Mouse (Mus musculus) forebrain, postnatal 0 days (tissue): ENCODE data around the gene Polrmt. TPM values are rescaled to one million over a fixed set of nuclear protein-coding genes. Genes with fewer than 3 reads are reported as not detected.

ENCODE experiments used
- ATAC-seq: fragments of 200-750 bp; cut with Nextera tagmentation; 2 replicates; pipeline ENCODE4 v1.8.0; 2017; ENCODE audit warnings: mild to moderate bottlenecking, moderate library complexity
- DNase-seq: peaks from one replicate; pipeline ENCODE4 v3.0.0-alpha.2; 2015
- H3K27ac ChIP-seq: fragments of 300-500 bp; sonication (generic); 2 replicates; pipeline ENCODE4 v1.5.1; 2014; ENCODE audit warnings: low read depth, mild to moderate bottlenecking, antibody characterized with exemption, low read length, moderate library complexity, mixed read lengths
- H3K27me3 ChIP-seq: fragments of 300-500 bp; sonication (generic); 2 replicates; pipeline ENCODE4 v1.6.1; 2014; ENCODE audit warnings: mild to moderate bottlenecking, low read length, mixed read lengths; ENCODE audit not compliant: insufficient read depth
- H3K36me3 ChIP-seq: fragments of 300-500 bp; sonication (generic); 2 replicates; pipeline ENCODE4 v1.6.1; 2014; ENCODE audit warnings: mild to moderate bottlenecking, moderate library complexity; ENCODE audit not compliant: insufficient read depth
- H3K4me1 ChIP-seq: fragments of 300-500 bp; sonication (generic); 2 replicates; pipeline ENCODE4 v1.6.1; 2014; ENCODE audit warnings: antibody characterized with exemption; ENCODE audit not compliant: insufficient read depth
- H3K4me2 ChIP-seq: fragments of 300-500 bp; sonication (generic); 2 replicates; pipeline ENCODE4 v1.6.1; 2014; ENCODE audit warnings: low read depth, mild to moderate bottlenecking, moderate library complexity
- H3K4me3 ChIP-seq: fragments of 300-500 bp; sonication (generic); 2 replicates; pipeline ENCODE4 v1.5.1; 2014; ENCODE audit warnings: low read depth, low read length, mixed read lengths
- H3K9ac ChIP-seq: fragments of 300-500 bp; sonication (generic); 2 replicates; pipeline ENCODE4 v1.6.1; 2014; ENCODE audit warnings: mild to moderate bottlenecking
- H3K9me3 ChIP-seq: fragments of 300-500 bp; sonication (generic); 2 replicates; pipeline ENCODE4 v1.6.1; 2016; ENCODE audit warnings: low read length
- CTCF ChIP-seq: sonication (generic); IDR thresholded peaks from 2 replicates; pipeline ENCODE4 v1.5.1; 2016; ENCODE audit warnings: antibody characterized with exemption, control low read depth, low read depth
- WGBS: fragments of 180-500 bp; shearing (Covaris S2); extraction: QIAGEN DNeasy Blood & Tissue Kit; methylation state at CpG from one replicate; pipeline ENCODE4 v1.1.7; 2014; 5-methylcytosine and 5-hydroxymethylcytosine counted together
- polyA plus RNA-seq: library from polyadenylated mRNA; unstranded; fragments of >200 nt; fragmentation: Nextera tagmentation; extraction: Ambion mirVana; gene quantifications from 2 replicates; pipeline ENCODE4 v1.2.1, GENCODE M21; 2015
- total RNA-seq: library from RNA; depleted of rRNA; stranded (reverse); fragments of >200 nt; gene quantifications from 2 replicates; pipeline ENCODE4 v1.2.3, GENCODE M21; 2014

Gene Polrmt
- total and polyA plus RNA-seq, 2 experiments from 2014 or later: 30.2 to 34.9 TPM

DNA sequence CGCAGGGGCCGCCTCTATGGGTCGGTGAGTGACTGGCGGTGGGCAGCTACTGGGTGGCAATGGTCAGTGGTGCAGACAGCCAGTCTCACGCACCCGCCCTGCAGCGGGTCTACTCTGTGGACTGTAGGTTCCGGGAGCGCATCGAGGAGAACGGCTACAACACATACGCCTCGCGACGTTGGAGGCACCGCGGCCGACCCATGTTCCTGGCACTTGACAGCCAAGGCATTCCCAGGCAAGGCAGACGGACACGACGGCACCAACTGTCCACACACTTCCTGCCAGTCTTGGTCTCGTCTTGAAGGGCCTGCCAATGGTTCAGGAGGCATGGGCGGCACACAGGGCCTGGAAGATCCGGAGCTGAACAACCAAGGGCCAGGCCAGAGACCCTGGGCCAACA, 10.3 kb upstream of the Polrmt start:
- H3K4me3 ChIP-seq: no peak overlapping the region
- H3K4me1 ChIP-seq: no peaks in the 10 kb centered on the region
- H3K4me2 ChIP-seq: no peak overlapping the region
- no peaks in the 10 kb centered on the region for H3K27me3 ChIP-seq
- DNase-seq: no peak
- H3K9ac ChIP-seq: no peak overlapping the region
- no peak for ATAC-seq
- no peak for TF ChIP-seq CTCF
- no peaks in the 10 kb centered on the region for H3K9me3 ChIP-seq
- peaks cover 55% of the 10 kb centered on the region for H3K36me3 ChIP-seq
- 91% methylated on average over 24 of the region's 24 CpGs for WGBS
- H3K27ac ChIP-seq: no peak overlapping the region

DNA sequence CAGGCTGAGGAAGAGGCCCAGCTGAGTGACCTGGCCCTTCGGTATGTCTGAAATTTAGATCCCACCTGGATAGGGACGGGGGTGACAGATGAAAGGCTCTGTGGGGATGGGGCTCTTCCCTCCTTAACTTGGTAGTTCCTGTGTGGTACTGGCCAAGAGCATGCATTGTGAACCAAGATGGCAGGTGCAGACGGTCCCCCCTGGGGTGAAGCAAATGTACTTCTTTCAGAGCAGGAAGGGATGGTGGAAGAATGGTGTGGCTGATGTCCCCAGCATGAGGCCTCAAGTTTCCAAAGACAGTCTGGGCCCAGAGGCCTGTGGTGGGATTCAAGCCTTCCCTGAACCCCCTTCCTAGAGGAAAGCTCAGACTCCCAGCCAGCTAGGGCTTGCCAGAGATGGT, 9.5 kb upstream of the Polrmt start:
- no peaks in the 10 kb centered on the region for H3K4me1 ChIP-seq
- DNase-seq (no peak), ATAC-seq (no peak)
- H3K9ac ChIP-seq: no peak overlapping the region
- WGBS: 83% methylated on average over 3 of the region's 3 CpGs
- H3K9me3 ChIP-seq: no peaks in the 10 kb centered on the region
- H3K4me3 ChIP-seq: no peak overlapping the region
- no peak overlapping the region for H3K4me2 ChIP-seq
- TF ChIP-seq CTCF: no peak
- H3K27ac ChIP-seq: no peak overlapping the region
- H3K36me3 ChIP-seq: peaks cover 47% of the 10 kb centered on the region
- H3K27me3 ChIP-seq: no peaks in the 10 kb centered on the region

- ATAC-seq (peak; percentile 73), DNase-seq (peak; percentile 31)
- peak within 1 kb of the TSS; percentile 32 for H3K4me3 ChIP-seq
- H3K4me1 ChIP-seq: no peaks in the 10 kb centered on the region
- H3K9ac ChIP-seq: peak within 1 kb of the TSS; percentile 43; the same call in 1 of the 2 replicates
- no peak for TF ChIP-seq CTCF
- peaks cover 38% of the 10 kb centered on the region for H3K36me3 ChIP-seq
- peak within 1 kb of the TSS; percentile 56 for H3K4me2 ChIP-seq
- no peak within 1 kb of the TSS for H3K27ac ChIP-seq
- H3K27me3 ChIP-seq: no peaks in the 10 kb centered on the region
- WGBS: 5% methylated on average over 36 of the region's 36 CpGs
- H3K9me3 ChIP-seq: no peaks in the 10 kb centered on the region
Measured at GRCm38 (mm10) chr10:79754856-79755516, 8.6 kb upstream of the Polrmt start, which contains the start of gene Fgf22. Gene Fgf22 (plus strand): TSS chr10:79755076.

DNA sequence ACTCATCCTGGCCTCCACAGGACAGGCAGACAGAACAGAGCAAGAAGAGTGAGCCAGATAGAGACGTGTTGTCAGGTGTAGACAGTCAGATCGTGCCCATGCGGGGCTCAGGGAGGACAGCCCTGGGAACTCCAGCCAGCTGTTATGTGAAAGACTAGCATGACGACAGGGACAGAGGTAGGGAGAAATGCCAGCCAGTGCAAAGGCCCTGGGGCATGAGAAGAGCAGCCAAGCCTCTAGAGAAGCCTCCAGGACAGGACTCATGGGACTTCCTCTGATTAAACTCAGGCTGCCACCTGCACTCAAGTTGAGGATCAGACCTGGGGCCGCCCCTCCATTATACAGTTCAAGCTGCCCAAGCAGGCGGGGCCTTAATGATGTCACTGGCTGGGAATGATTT, 2.1 kb upstream of the Polrmt start:
- Histone ChIP-seq H3K4me2 (no peak overlapping the region), H3K36me3 (0 out of 2 replicates have a peak, but pooled peaks cover under 1% of the 10 kb centered on the region), H3K9ac (no peak overlapping the region), H3K27ac (no peak overlapping the region), H3K4me1 (peaks cover 8% of the 10 kb centered on the region; the same call in 1 of the 2 replicates), H3K4me3 (no peak overlapping the region), H3K9me3 (no peaks in the 10 kb centered on the region), H3K27me3 (no peaks in the 10 kb centered on the region)
- WGBS: 77% methylated on average over 6 of the region's 6 CpGs
- no peak for TF ChIP-seq CTCF
- ATAC-seq (no peak), DNase-seq (no peak)

GRCm38 (mm10) chr10:79746774-79747151, 382 bp upstream of the Polrmt start:
- H3K4me1 ChIP-seq: peaks cover 8% of the 10 kb centered on the region; the same call in 1 of the 2 replicates
- no peaks in the 10 kb centered on the region for H3K9me3 ChIP-seq
- no peak overlapping the region; the same call in 1 of the 2 replicates for H3K9ac ChIP-seq
- no peaks in the 10 kb centered on the region for H3K27me3 ChIP-seq
- H3K27ac ChIP-seq: no peak overlapping the region
- 18% methylated on average over 6 of the region's 6 CpGs for WGBS
- DNase-seq: no peak
- peaks cover 16% of the 10 kb centered on the region for H3K36me3 ChIP-seq
- H3K4me3 ChIP-seq: peak overlapping the region; percentile 49; the same call in 1 of the 2 replicates
- H3K4me2 ChIP-seq: peak overlapping the region; percentile 47
- TF ChIP-seq CTCF: no peak
- ATAC-seq: peak; percentile 32

GRCm38 (mm10) chr10:79745411-79745810, 970 bp downstream of the Polrmt start:
- no peak for DNase-seq
- H3K9ac ChIP-seq: no peak overlapping the region
- peaks cover 8% of the 10 kb centered on the region; the same call in 1 of the 2 replicates for H3K4me1 ChIP-seq
- H3K4me2 ChIP-seq: peak overlapping the region; percentile 54
- H3K4me3 ChIP-seq: 0 out of 2 replicates have a peak overlapping the region, but pooled peaks have one; percentile 49
- H3K27ac ChIP-seq: no peak overlapping the region
- H3K27me3 ChIP-seq: no peaks in the 10 kb centered on the region
- no peak for TF ChIP-seq CTCF
- ATAC-seq: no peak
- peaks cover 29% of the 10 kb centered on the region for H3K36me3 ChIP-seq
- WGBS: 91% methylated on average over 3 of the region's 3 CpGs
- H3K9me3 ChIP-seq: no peaks in the 10 kb centered on the region

GRCm38 (mm10) chr10:79743650-79744365, 2.6 kb downstream of the Polrmt start:
- Histone ChIP-seq H3K4me1 (peaks cover 8% of the 10 kb centered on the region; the same call in 1 of the 2 replicates), H3K27me3 (no peaks in the 10 kb centered on the region), H3K27ac (no peak overlapping the region), H3K9ac (no peak overlapping the region), H3K36me3 (peaks cover 45% of the 10 kb centered on the region), H3K4me3 (no peak overlapping the region), H3K9me3 (peaks cover 9% of the 10 kb centered on the region; the same call in 1 of the 2 replicates), H3K4me2 (no peak overlapping the region)
- no peak for TF ChIP-seq CTCF
- ATAC-seq (no peak), DNase-seq (no peak)
- WGBS: 94% methylated on average over 15 of the region's 15 CpGs
